Mouse (Mus musculus): ENCODE measurements around the gene Ptprn2.

DNA sequence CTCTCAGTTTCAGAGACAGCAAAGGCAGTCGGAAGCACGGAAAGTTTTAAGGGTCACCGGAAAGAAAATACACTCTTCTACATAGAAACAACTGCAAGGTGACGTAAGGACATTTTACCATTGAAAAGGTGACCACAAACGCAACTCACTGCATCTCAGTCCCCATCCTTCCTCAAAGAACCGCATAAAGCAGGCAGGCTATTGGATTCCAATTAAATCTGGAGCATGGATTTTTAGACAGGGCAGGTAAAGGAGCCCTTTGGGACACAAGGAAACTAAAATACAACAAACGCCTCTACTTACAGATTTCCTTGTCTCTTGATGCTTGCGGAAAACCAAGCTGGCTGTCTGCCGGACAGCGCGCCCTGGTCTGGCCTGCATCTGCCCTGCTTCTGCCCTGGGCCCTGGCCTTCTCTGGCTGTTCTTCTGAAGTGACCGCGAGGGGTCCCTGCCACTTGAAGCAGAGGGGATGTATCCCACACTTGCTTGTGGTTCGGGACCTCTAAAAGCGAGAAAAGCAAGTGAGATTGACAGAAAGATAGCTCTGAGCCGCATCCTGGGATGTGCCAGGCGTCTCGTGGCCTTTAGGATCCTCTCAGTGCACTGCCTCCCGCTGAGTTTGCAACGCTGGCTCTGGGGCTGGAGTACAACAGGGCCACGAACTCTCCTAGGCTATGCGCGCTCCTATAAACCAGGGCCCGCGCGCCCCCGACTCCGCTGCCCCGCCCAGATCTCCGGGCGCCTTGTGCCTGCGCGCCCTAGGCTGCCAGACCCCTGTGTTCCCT is 665.3 kb downstream of the Ptprn2 start:
- no peak for TF ChIP-seq CTCF (IDR thresholded peaks at IDR 0.05; ENCODE audit: low read depth)
- TF ChIP-seq EP300 (IDR thresholded peaks at IDR 0.05; ENCODE audit: low read depth), result no peak

Data from liver, postnatal 0 days (tissue).